7 mouse cellular contexts compared by ENCODE assay signal in the genomic region with DNA sequence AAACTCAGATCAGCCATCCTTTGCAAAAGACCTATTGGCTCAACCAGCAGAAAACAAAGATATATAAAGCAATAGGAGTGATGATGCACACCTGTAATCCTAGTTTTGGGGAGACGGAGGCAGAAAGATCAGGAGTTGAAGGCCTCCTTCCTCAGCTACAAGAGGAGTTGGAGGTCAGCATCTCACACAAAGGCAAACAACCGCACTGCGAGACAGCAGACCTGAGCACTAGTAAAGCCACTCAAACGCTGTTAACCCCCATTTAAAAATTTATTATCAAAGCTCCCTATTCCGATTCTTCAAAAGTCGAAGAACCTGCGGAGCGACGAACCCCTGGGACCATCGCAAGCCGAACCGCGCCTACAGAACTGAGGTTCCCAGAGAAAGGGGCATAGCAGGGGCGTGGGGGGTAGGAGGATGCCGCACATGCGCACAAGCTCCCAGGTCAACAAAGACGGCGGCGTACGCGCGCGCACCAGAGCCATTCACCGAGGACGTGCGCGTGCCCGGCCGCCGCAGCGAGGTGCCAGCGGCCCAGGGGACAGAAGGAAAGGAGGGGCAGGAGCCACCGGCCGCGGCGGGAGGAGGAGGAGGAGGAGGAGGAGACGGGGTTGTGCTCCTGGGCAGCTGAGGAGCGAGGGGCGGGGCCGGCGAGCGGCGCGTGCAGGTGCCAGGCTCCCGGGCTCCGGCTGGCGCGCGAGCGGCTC. TPM values are rescaled to one million over a fixed set of nuclear protein-coding genes. Genes with fewer than 3 reads are reported as not detected.
DNase-seq lines count a peak whose midpoint lies in the region; ATAC-seq lines count a peak whose summit lies in the region.

No protein-coding gene starts in this region.

- peak overlapping the region; percentile 99 for H3K4me3 ChIP-seq in intestine, embryonic 15.5 days (replicated peaks)
- peak overlapping the region; percentile 97 for H3K4me3 ChIP-seq in midbrain, embryonic 10.5 days

- H3K9me3 ChIP-seq in intestine, embryonic 15.5 days: no peaks in the 10 kb centered on the region
- H3K9me3 ChIP-seq in midbrain, embryonic 10.5 days (replicated peaks): no peaks in the 10 kb centered on the region

- H3K36me3 ChIP-seq in intestine, embryonic 15.5 days: no peaks in the 10 kb centered on the region
- peaks cover 13% of the 10 kb centered on the region for H3K36me3 ChIP-seq in midbrain, embryonic 10.5 days

- peak; percentile 91 to 94 for DNase-seq in adrenal gland, adult 18-20 months (ENCODE audit: low spot score in 2 of 2)
- peak; percentile 97 for DNase-seq in embryo, embryonic 11 days
- peak; percentile 94 for DNase-seq in gastrocnemius, postnatal 25 days
- peak; percentile 96 for DNase-seq in left cerebral cortex, postnatal 25 days (ENCODE audit: low spot score in 2 of 2)
- peak; percentile 97 for DNase-seq in midbrain, embryonic 10.5 days (ENCODE audit: low spot score)
- peak; percentile 97 for DNase-seq in right cerebral cortex, postnatal 4 days

- H3K9ac ChIP-seq in intestine, embryonic 15.5 days: peak overlapping the region; percentile 97

- H3K4me2 ChIP-seq in intestine, embryonic 15.5 days (replicated peaks): peak overlapping the region; percentile 73

- peak overlapping the region; percentile 98 for H3K27ac ChIP-seq in intestine, embryonic 15.5 days
- H3K27ac ChIP-seq in midbrain, embryonic 10.5 days (replicated peaks): peak overlapping the region; percentile 98

- peak; percentile 98 for ATAC-seq in intestine, embryonic 15.5 days

- WGBS in intestine, embryonic 15.5 days: under 1% methylated on average over 43 of the region's 50 CpGs
- WGBS in midbrain, embryonic 10.5 days: under 1% methylated on average over 46 of the region's 50 CpGs

- no peaks in the 10 kb centered on the region for H3K27me3 ChIP-seq in intestine, embryonic 15.5 days (replicated peaks)
- no peaks in the 10 kb centered on the region for H3K27me3 ChIP-seq in midbrain, embryonic 10.5 days (ENCODE audit: low read depth, poor library complexity, severe bottlenecking)

- intact Hi-C loops in left cerebral cortex, postnatal 25 days (cut with DNase I): no loop called here

- peaks cover 16% of the 10 kb centered on the region; the same call in 1 of the 2 replicates for H3K4me1 ChIP-seq in intestine, embryonic 15.5 days (replicated peaks)
- peaks cover 33% of the 10 kb centered on the region for H3K4me1 ChIP-seq in midbrain, embryonic 10.5 days

RNA-seq across cellular contexts. Expression of a gene that starts 0.4 kb away (rescaled TPM):
- 10 to 100 TPM; 28.6 to 30.5 TPM for total RNA-seq in adrenal gland, adult 18-20 months (2021)
- total RNA-seq in gastrocnemius, postnatal 25 days (2021): 10 to 100 TPM; 40.0 to 42.5 TPM
- 12.4 and 15.0 TPM in 2 replicates for polyA plus RNA-seq in intestine, embryonic 15.5 days (2015; fragmentation: Nextera tagmentation; extraction: Ambion mirVana)
- 10 to 100 TPM; 55.0 to 59.4 TPM for total RNA-seq in left cerebral cortex, postnatal 25 days (2021)
- polyA plus RNA-seq in midbrain, embryonic 10.5 days (2016; fragmentation: Nextera tagmentation; extraction: Ambion mirVana): 12.8 and 15.2 TPM in 2 replicates

RNA-seq across cellular contexts. Expression of a gene that starts 14.6 kb away (rescaled TPM):
- total RNA-seq in adrenal gland, adult 18-20 months (2021): 10 to 100 TPM; 70.1 to 77.2 TPM
- 10 to 100 TPM; 47.1 to 50.6 TPM for total RNA-seq in gastrocnemius, postnatal 25 days (2021)
- polyA plus RNA-seq in intestine, embryonic 15.5 days (2015; fragmentation: Nextera tagmentation; extraction: Ambion mirVana): 257 and 282 TPM in 2 replicates
- total RNA-seq in left cerebral cortex, postnatal 25 days (2021): 10 to 100 TPM; 43.9 to 50.5 TPM
- 279 and 306 TPM in 2 replicates for polyA plus RNA-seq in midbrain, embryonic 10.5 days (2016; fragmentation: Nextera tagmentation; extraction: Ambion mirVana)

RNA-seq across cellular contexts. Expression of a gene that starts 43.1 kb away (rescaled TPM):
- total RNA-seq in adrenal gland, adult 18-20 months (2021): 100 to 1,000 TPM in 1 of 2 experiments, 10 to 100 TPM in 1; 76.5 to 101 TPM
- total RNA-seq in gastrocnemius, postnatal 25 days (2021): 10 to 100 TPM; 50.8 to 58.1 TPM
- polyA plus RNA-seq in intestine, embryonic 15.5 days (2015; fragmentation: Nextera tagmentation; extraction: Ambion mirVana): 73.1 and 75.9 TPM in 2 replicates
- total RNA-seq in left cerebral cortex, postnatal 25 days (2021): 10 to 100 TPM; 43.1 to 49.7 TPM
- polyA plus RNA-seq in midbrain, embryonic 10.5 days (2016; fragmentation: Nextera tagmentation; extraction: Ambion mirVana): 92.2 and 99.8 TPM in 2 replicates

RNA-seq across cellular contexts. Expression of a gene that starts 57.0 kb away (rescaled TPM):
- 10 to 100 TPM; 24.4 to 24.9 TPM for total RNA-seq in adrenal gland, adult 18-20 months (2021)
- 1 to 10 TPM; 5.9 to 6.1 TPM for total RNA-seq in gastrocnemius, postnatal 25 days (2021)
- 39.7 and 41.2 TPM in 2 replicates for polyA plus RNA-seq in intestine, embryonic 15.5 days (2015; fragmentation: Nextera tagmentation; extraction: Ambion mirVana)
- total RNA-seq in left cerebral cortex, postnatal 25 days (2021): 10 to 100 TPM; 13.3 to 13.9 TPM
- 34.4 and 35.1 TPM in 2 replicates for polyA plus RNA-seq in midbrain, embryonic 10.5 days (2016; fragmentation: Nextera tagmentation; extraction: Ambion mirVana)

Comparison
In these comparisons a context has a peak if more than half of its experiments do, and no peak if none do; other contexts are left out.
1. Peak in every context shown above with its lines: DNase-seq, ATAC-seq, H3K4me3 ChIP-seq and H3K27ac ChIP-seq.